In genomic region chr5:93044584-93045370, GRCm38 (mm10) we compare ENCODE assay signal across 8 mouse cellular contexts. TPM values are rescaled to one million over a fixed set of nuclear protein-coding genes. Genes with fewer than 3 reads are reported as not detected.
DNase-seq lines count a peak whose midpoint lies in the region; ATAC-seq lines count a peak whose summit lies in the region.

Gene Sowahb, minus strand, starts transcription at chr5:93045022.

- H3K27me3 ChIP-seq in embryonic facial prominence, embryonic 10.5 days (replicated peaks; ENCODE audit: low read depth, poor library complexity, severe bottlenecking), result peaks cover 93% of the 10 kb centered on the region
- H3K27me3 ChIP-seq in hindbrain, embryonic 13.5 days, result peaks cover 86% of the 10 kb centered on the region
- no peaks in the 10 kb centered on the region; the same call in 1 of the 2 replicates for H3K27me3 ChIP-seq in splenic B cell, adult 2 months (ENCODE audit: control insufficient read depth, insufficient read depth, low read length, poor library complexity, severe bottlenecking)

- under 1% methylated on average over 68 of the region's 68 CpGs for WGBS in embryonic facial prominence, embryonic 10.5 days
- under 1% methylated on average over 62 of the region's 68 CpGs for WGBS in hindbrain, embryonic 13.5 days

- DNase-seq in thymus, postnatal 4 days, result peak; percentile 29
- no peak for DNase-seq in thymus, adult 18-20 months
- DNase-seq in embryonic facial prominence, embryonic 10.5 days (ENCODE audit: low spot score), result peak; percentile 76
- peak; percentile 29 for DNase-seq in left cerebral cortex, postnatal 4 days
- peak; percentile 47 for DNase-seq in splenic B cell, adult 2 months (ENCODE audit: low read depth, low spot score)

- H3K4me3 ChIP-seq in embryonic facial prominence, embryonic 10.5 days, result peak within 1 kb of the TSS; percentile 63
- H3K4me3 ChIP-seq in hindbrain, embryonic 13.5 days, result peak within 1 kb of the TSS; percentile 54

- H3K9me3 ChIP-seq in embryonic facial prominence, embryonic 10.5 days, result no peaks in the 10 kb centered on the region
- no peaks in the 10 kb centered on the region for H3K9me3 ChIP-seq in hindbrain, embryonic 13.5 days

- H3K4me1 ChIP-seq in embryonic facial prominence, embryonic 10.5 days, result peaks cover 49% of the 10 kb centered on the region
- peaks cover 23% of the 10 kb centered on the region for H3K4me1 ChIP-seq in hindbrain, embryonic 13.5 days (replicated peaks)

- peak; percentile 71 for ATAC-seq in hindbrain, embryonic 13.5 days (ENCODE audit: low FRiP score)
- ATAC-seq in megakaryocyte progenitor cell, adult 5-6 weeks (replicated peaks; ENCODE audit: poor library complexity), result peak; percentile 54
- ATAC-seq in activated CD4-positive, CD25-positive, alpha-beta regulatory T cell, adult 4 months, result no peak

- H3K36me3 ChIP-seq in embryonic facial prominence, embryonic 10.5 days (replicated peaks), result no peaks in the 10 kb centered on the region
- no peaks in the 10 kb centered on the region for H3K36me3 ChIP-seq in hindbrain, embryonic 13.5 days
- no peaks in the 10 kb centered on the region for H3K36me3 ChIP-seq in splenic B cell, adult 2 months (ENCODE audit: control insufficient read depth, insufficient read depth, low read length, poor library complexity, severe bottlenecking)

- intact Hi-C loops in left cerebral cortex, postnatal 4 days (cut with DNase I), result no loop called here

- H3K27ac ChIP-seq in embryonic facial prominence, embryonic 10.5 days (replicated peaks), result peak within 1 kb of the TSS; percentile 67
- no peak within 1 kb of the TSS for H3K27ac ChIP-seq in hindbrain, embryonic 13.5 days

- H3K9ac ChIP-seq in hindbrain, embryonic 13.5 days, result peak within 1 kb of the TSS; percentile 68

- peak within 1 kb of the TSS; percentile 97 for H3K4me2 ChIP-seq in hindbrain, embryonic 13.5 days

RNA-seq across cellular contexts. Expression of gene Sowahb, which starts in this region (rescaled TPM):
- polyA plus RNA-seq in embryonic facial prominence, embryonic 10.5 days (2016; fragmentation: Nextera tagmentation; extraction: Ambion mirVana), result 0.78 and 0.85 TPM in 2 replicates
- not detected in 2 replicates for polyA plus RNA-seq in hindbrain, embryonic 13.5 days (2015; fragmentation: Nextera tagmentation; extraction: Ambion mirVana)
- total RNA-seq in left cerebral cortex, postnatal 4 days (2021), result under 1 TPM; 0.64 to 0.74 TPM
- total RNA-seq in megakaryocyte progenitor cell, adult 5-6 weeks (2015), result not detected in 2 replicates
- not detected in 2 replicates for total RNA-seq in megakaryocyte progenitor cell, adult 5-6 weeks (2017)
- not detected for polyA plus RNA-seq in activated CD4-positive, CD25-positive, alpha-beta regulatory T cell, adult 4 months (2017; shearing (Covaris generic))

Comparison
In these comparisons a context has a peak if more than half of its experiments do, and no peak if none do; other contexts are left out.
1. DNase-seq: peak in thymus, postnatal 4 days (single experiment) and splenic B cell, adult 2 months (single experiment); none in thymus, adult 18-20 months (0 of 2).
2. Peak in DNase-seq, H3K4me3 ChIP-seq and H3K27ac ChIP-seq in embryonic facial prominence, embryonic 10.5 days; RNA of the gene not detected or under 1 TPM.
3. Peak in ATAC-seq, H3K4me3 ChIP-seq, H3K9ac ChIP-seq and H3K4me2 ChIP-seq in hindbrain, embryonic 13.5 days; RNA of the gene not detected or under 1 TPM.
4. Peak in DNase-seq in left cerebral cortex, postnatal 4 days; RNA of the gene not detected or under 1 TPM.
5. Peak in ATAC-seq in megakaryocyte progenitor cell, adult 5-6 weeks; RNA of the gene not detected or under 1 TPM.